Mouse (Mus musculus): Measurements from ENCODE around the gene Esrrg. TPM values are rescaled to one million over a fixed set of nuclear protein-coding genes. Genes with fewer than 3 reads are reported as not detected.

Gene Esrrg
- total RNA-seq, 2 experiments from 2014 or later: 9.1 to 9.3 TPM

DNA sequence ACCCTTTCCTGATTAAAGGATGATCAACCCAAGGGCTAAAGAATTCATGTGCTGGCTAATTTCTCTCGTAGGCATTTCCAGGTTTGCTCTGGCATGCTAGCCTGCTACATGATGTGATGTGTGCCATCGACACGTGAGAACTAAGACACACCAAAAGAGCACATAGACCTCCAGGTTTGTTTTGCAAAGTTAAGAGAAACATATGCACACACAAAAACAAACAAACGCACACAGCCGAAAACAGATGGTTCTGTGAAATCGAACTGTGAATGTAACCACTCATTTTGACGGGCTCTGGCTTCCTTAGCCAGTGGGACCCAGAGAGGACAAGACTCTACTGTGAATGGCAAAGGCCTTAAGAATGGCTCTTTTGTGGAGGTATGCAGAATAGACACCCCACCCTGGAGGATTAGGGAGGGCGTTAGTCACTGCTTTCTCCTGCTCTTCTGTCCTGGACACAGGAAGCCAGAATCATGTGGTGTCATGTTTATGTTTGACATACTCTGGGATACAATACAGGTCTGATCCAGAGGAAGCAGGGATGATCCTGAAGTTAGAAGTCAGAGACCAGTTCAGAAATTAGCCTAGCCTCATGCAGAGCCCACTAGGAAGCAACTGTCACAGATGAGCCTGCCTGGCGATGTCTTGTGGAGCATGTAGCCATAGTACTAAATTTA is 217.0 kb downstream of the Esrrg start:
- no peak for DNase-seq (ENCODE audit: low spot score in 2 of 2)

DNA sequence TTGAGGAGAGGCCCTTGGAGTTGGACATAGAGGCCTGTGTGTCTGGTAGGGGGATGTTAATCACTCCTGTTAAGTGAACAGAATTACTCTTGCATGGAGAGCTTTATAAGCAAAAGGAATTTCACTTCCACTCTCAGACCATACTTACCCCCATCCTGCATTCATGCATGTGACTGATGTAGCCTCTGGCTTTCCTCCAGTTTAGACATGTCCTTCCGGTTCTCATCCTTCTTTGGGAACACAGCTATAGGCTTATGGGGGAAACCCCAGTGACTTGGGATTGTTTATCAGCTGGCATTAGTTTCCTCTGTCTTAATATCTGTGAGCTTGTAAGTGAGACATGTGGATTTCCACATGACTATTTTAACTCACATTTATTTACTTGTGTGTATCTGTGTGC is 217.5 kb downstream of the Esrrg start:
- DNase-seq (ENCODE audit: low spot score in 2 of 2): no peak

DNA sequence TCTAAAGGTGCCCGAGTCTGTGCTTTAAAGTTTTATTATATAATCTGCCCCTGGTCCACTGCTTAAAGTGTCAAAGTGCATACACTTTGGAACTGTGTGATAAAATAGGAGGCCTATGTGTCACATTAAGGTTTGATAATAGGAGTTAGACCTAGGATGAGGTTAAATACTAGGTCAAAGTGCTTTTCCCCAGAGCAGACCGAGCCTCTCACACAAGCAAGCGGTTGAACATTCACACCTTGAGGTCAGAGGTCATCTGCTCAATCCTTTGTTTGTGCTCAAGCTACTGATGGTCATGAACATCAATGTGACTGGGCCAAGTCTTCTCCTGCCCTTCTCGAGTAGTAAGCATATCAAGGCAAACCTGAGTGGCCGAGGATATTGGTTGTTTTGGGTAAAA is 218.3 kb downstream of the Esrrg start:
- DNase-seq (ENCODE audit: low spot score in 2 of 2): no peak

DNA sequence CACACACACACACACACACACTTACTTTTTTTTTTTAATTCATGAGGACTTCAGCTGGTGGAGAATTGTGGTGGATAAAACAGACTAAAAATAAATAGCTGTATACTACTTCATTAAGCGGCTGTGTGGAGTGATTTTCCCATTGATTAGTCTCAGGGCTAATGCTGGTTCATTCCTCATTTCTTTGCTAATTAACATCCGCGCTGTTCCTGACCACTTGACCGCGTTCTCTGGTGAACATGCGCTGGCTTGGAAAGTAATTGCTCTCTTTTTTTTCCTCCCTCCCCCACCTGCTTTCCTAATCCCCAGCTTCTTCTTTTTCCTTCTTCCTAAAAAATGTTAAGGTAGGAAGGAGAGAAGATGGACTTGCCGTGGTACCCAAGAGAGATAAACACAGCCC is 222.3 kb downstream of the Esrrg start:
- DNase-seq (ENCODE audit: low spot score in 2 of 2): no peak

DNA sequence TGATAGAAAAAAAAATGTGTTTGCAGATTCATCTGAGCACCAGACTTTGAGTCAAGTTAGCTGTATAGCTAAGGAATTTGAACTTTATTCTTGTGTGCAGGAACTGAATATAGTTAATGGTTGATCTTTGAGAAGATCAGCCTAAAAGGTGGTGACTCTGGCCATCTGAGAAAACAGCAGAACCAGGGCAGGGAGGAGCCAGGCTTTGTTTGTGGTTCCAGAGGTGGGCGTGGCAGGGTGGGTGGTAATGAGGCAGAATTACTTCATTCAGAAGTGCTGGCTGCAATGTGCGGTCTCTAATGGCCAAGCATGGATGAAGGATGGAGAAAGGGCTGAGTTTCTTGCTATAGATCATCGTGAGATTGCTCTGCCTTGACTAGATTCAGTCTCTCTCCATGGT is 224.3 kb downstream of the Esrrg start:
- DNase-seq (ENCODE audit: low spot score in 2 of 2): no peak

DNA sequence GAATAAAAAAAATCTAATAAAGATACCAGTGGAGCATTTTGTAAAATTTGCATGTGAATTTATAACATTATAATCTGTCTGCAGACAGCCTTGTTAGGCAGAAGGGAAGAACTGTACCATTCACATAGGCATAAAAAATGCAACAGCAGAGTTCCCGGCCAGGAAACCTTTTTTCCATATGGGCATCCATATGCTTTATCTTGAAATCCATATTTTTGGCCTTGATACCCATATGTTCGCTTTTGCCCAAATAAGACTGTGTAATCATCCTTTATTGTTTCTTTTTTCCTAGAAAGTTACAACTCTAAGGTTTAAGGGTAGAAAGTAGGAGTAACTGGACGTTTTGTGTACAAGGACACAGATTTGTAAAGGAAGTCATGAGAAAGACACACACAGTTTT is 226.0 kb downstream of the Esrrg start:
- DNase-seq (ENCODE audit: low spot score in 2 of 2): no peak

DNA sequence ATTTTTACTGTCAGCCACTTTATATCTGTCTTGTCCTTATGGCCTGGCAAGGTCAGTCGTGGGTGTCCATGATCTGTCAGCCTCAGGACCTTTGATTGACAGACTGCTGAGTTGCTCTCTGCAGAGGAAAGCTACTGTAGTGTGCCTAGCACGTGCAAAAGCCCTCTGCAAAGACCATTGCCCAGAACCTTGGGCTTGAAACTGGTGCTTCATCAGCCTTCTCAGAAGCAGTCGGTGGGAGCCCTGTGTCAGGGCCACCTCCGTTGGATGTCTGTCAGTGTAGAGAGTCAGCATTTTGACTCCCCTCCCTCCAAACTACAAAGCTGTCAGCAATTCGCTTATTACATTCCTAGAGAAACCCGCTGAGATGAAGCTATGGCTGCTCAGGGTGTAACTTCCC is 227.8 kb downstream of the Esrrg start:
- no peak for DNase-seq (ENCODE audit: low spot score in 2 of 2)

DNA sequence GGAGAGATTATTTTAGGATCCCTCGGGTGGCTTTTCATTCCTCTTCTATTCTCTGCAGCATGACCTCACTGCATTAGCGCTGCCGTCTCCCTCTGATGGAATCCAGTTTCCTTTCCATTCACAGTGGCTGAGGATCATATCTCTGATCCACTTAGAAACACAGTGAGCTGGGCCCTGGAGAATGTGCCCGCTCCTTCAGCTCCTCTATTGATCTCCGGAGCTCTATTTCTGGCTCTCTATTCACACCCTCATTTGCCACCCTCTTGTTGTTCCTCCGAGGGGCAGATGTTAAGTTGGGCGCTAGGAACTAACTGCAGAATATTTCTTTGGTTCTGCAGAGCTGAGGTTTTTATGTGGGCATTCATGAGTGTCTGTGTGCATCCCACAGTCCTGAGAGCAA is 228.3 kb downstream of the Esrrg start:
- DNase-seq (ENCODE audit: low spot score in 2 of 2): no peak

DNA sequence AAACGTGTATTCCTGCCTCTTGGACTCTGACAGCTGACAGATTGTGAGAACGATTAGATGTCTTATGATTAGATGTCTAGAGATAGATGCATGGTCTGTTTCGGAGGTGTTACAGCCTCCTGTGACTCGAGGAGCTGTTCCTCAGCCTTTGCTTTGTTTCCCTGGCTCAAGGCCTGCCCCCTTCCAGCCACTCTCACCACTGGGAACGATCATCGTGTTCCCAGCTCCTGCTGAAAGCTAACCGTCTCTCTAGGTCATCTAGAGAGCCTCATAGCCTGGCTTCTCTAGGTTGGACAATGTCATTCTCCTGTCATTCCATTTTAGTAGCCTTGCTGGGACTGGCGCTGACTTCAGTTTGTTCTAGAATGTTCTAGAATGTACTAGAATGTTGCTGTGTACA is 233.0 kb downstream of the Esrrg start:
- no peak for DNase-seq (ENCODE audit: low spot score in 2 of 2)

DNA sequence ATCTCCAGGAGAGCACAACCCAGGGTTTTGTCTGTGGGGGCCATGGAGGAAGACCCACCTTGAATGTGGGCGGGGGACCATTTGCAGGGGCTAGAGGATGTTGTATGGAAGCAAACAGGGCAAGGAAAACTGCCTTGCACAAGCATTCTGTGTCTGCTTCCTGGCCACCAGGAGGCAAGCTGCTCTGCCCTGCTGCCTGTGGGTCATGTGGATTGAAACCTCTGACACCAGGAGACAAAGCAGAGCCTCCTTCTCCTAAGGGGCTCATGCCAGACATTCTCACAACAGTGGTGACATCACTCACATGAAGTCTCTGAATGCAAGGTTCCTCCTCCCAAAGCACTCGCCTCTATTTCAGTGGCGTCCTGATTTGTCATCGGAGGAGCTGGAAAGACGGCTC is 234.1 kb downstream of the Esrrg start:
- no peak for DNase-seq (ENCODE audit: low spot score in 2 of 2)

DNA sequence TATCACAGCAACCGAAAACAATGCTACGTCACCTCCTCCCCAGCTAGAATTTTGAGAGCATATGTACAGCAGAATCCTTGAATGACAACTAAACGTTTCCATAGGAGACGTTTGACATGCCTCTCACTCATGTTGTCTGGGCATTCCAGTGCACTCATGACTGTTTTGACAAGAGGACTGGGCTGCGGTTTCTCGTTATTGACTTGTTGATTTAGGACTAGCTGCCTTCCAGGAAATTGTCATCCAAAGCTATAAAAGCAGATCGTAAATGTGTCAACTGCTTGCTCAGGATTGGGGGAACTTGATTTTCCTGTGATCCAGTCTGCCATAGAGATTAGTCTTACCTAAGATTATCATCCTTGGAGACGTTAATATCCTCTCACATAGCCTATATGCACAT is 245.6 kb downstream of the Esrrg start:
- no peak for DNase-seq (ENCODE audit: low spot score in 2 of 2)

DNA sequence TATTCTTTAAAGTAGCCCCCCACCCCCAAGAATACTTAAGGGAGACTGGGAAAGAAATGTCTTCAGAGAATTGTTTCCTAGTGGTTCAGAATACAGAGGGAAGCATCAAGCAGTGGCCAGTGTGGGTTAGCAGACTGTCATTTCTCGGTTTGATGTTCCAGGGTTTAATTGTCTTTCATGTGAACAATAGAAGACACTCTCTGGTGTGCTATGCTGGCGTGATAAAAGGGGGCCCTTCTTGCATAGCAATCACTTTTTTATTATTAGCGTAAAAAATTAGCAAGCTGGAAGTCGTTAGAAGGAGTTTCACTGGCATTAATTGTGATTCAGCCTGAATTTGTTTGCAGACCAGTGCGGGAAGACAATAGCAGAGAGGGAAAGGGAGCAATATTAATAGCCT is 253.7 kb downstream of the Esrrg start:
- no peak for DNase-seq (ENCODE audit: low spot score in 2 of 2)

DNA sequence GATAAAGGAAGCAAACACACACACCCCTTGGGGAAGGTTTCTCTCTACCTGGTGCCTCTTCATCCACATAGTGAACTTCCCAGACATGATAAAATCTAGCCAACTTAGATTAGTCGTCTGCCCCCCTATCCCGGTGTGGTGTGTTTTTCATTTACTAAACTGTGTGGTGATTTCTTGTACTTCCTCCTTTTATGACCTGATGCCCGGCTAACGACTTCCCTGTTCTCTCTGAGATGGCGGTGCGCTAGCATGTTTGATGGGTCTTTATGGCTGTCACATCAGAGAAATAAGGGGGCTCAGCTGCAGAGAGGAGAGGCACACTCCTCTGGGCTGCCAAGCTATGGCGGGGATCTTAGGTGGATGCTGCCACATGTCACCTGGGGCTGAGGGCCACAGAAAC is 259.8 kb downstream of the Esrrg start:
- DNase-seq (ENCODE audit: low spot score in 2 of 2): no peak

DNA sequence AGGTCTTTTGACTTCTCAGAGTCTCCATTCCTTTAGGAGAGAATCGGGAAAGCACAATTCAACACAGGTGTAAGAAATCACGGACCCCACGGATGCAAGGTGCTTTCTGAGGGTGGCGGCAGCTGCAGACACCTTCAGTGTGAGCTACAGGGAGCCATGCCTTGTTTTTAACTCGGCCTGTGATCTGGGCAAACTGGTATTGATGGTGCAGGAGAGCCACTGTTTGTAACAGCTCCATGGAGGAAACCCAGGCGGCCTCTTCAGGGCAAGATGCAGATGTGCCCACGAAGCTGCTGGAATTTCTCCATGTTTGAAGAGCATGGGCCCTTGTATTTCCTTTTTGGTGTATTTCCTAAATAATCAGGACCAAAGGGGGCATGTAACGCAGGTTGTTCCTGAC is 263.6 kb downstream of the Esrrg start:
- no peak for DNase-seq (ENCODE audit: low spot score in 2 of 2)

DNA sequence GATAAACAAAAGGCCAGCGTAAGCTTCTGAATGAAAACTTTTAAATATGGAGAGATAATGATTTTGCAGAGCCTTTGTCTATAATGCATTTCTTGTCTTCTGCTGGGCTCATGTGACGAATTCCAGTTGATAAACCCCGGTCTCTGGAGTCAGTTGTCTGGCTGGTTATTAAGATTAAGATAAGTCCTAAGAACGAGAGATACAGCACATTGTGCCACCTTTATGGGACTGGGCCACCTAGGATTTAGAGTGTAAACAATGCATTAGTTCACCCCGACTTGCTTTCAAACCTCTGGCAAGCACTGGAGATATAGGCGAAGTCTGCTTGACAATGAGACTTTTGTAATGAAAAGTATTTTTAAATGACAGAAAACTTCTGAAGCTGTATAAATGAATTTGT is 264.2 kb downstream of the Esrrg start:
- DNase-seq (ENCODE audit: low spot score in 2 of 2): no peak

DNA sequence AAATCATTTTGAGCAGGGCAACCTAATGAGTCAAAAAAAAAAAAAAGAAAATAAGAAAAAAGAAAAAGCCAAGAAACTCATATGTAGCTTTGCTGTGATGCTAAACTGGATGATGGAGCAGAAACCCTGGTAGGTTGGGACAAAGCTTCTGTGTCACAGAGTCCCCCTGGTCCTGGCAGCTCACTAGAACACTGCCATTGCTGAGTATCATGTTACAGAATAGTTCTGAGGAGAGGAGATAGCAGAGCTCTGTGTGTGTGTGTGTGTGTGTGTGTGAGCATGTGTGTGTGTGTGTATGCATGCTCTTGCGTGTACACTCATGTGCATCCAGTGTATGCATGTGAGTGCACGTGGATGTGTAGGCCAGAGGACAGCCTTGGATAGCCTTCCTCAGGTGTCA is 265.2 kb downstream of the Esrrg start:
- no peak for DNase-seq (ENCODE audit: low spot score in 2 of 2)

DNA sequence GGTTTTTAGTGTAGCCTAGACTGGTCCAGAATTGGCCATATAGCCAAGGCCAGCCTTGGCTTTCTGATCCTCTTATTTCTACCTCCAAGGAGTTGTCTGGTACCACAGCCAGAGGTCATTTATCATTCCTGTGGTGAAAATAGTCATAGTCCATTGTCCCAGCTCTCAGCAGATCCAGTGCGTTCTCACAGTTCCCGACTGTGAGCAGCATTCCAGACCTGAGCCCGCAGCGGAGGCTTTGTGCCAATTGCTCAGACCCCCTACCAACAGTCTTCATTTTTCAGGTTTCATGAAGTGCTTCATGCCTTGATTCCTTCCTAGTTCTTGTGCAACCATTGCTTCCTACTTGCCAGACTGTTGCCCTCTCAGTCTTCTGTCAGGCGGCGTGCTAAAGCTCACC is 278.7 kb downstream of the Esrrg start:
- DNase-seq (ENCODE audit: low spot score in 2 of 2): no peak

DNA sequence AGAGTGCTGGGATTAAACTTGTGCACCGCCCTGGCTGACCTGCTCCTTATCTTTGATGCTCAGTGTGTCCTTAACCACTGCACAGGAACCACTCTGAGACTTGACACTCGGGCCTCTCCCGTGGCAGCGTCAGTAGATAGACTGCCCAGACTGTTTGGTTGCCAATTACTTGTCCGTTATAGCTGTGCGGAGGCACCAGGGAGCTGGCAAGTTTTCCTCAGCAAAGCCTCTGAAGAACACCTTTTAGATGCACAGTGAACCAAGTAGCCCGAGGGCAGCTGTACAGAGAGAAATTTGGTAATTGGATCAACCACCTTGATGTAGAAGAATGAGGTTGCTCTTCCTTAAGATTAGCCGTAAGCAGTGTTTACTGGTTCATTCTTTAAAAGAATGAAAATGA is 279.6 kb downstream of the Esrrg start:
- no peak for DNase-seq (ENCODE audit: low spot score in 2 of 2)

DNA sequence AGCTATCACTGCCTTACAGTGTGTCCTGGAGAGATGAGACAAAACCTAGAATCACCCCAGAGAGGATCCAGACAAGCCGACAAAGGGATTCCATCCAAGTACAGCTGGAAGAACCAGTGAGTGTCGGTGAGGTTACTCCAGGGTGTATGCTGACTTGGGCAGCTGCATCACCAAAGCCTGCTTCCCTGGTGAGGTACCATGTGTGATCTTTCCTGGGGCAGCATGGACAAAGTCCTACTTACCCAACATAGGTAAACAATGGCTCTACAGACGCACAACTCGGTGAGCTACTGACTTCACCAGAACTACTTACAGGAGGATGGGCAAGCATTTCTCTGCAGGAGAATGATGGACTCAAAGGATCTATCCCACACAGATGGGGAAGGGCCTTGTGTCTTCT is 280.5 kb downstream of the Esrrg start:
- DNase-seq (ENCODE audit: low spot score in 2 of 2): no peak

DNA sequence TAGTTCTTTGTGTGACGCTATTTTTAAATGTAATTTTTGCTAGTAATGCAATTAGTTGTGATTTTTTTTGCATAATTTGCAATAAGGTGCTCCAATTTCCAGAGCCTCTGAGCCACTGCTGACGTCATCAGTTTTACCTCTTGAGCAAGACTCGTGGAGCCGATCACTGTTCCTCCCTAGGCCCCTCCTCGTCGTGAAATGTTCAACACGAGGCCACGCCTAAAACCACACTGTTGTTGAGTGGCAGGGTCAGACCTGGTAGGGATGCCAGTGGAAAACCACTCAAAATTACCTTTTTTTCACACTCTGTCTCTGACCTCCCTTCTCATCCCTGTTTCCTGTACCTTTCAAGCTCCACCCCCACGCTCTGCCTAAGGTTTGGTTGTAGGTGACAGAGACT is 282.7 kb downstream of the Esrrg start:
- DNase-seq (ENCODE audit: low spot score in 2 of 2): no peak

DNA sequence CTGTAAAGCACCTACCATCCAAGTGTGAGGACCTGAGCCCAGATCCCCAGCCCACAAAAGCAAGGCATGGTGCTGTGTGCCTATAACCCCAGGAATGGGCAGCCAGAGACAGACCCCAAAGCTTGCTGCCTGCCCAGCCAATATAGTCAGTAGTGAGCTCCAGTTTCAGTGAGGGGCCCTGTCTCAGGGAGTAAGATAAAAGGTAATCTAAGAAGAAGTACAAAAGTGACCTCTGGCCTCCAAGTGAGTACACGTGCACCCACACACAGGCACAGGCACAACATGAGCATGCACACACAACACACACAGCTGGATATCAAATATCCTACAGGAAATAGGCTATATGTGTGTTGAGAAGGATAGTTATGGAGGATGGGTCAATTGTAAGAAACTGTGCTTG is 286.9 kb downstream of the Esrrg start:
- no peak for DNase-seq (ENCODE audit: low spot score in 2 of 2)

DNA sequence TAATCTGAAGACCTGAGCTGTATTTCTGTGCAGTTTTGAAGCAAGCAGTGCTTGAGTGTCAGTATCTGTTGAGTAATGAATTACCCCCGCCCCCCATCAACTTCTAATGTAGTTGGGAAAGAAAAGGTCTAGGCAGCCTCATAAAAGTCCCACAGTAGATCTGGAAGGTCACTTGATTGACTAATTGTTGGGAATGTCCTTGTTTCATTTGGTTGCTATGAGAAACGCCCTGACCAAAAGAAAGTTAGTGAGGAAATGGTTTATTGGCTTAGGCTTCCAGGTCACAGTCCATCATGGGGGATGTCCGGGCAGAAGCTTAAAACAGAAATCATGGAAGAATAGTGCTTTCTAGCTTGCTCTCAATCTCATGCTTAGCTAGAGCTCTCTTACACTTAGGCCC is 287.7 kb downstream of the Esrrg start:
- DNase-seq (ENCODE audit: low spot score in 2 of 2): no peak

DNA sequence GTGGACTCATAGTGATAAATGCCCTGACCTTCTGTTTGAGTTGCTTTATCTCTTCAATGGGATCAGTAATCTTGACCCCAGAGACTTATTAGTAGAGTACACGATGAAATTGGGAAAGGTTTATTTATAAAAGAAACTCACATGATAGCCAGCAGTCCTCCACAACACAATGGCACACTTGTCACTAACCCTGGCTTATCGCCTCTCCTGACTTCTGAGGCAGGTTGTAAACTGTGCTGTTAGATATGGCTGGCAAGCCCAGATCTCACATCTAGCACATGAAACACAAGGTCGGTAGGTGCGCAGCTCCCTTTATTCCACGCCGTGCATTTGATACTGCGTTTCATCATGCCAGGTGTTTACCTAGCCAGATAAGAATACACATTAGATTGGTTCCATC is 288.3 kb downstream of the Esrrg start:
- DNase-seq (ENCODE audit: low spot score in 2 of 2): no peak

DNA sequence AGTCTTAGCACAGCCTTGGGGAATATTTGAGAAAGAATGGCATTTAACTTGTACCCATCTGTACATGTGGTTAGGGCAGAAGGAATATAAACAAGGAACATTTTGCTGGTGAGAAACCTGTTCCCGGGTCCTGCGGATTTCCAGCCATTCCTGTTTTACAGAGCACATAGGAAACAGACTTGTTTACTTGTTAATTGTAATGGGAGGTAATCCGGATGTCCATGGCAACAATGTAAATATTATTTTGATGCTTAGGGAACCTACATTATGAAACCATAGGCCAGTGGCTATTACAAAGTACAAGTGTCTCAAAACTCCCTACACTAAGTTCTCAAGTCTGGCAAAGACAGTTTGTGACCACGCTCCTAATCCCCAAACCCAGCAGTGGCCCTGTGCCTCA is 290.9 kb downstream of the Esrrg start:
- DNase-seq (ENCODE audit: low spot score in 2 of 2): no peak

Measured in gastrocnemius, postnatal 4 days (tissue).